14 mouse cellular contexts compared by ENCODE assay signal in the genomic region with DNA sequence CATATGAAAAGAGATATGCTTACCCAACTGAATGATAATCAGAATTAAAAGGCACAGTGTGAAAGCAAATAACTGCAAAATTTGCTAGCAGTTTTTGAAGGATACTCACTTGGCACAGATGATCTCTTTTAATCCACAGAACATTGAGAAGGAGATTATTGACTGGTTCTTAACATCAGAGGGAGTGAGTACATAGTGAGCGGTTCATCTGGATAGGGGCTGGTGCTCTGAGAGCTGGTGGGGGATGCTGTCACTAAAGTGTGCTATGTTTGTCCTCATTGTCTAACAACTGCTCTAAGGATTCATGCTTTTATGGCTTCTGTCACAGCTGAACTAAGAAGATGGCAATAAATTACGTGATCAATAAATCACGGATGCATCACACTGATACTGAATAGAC.
"Had no signal": no experiment of that assay in that cellular context is flagged by ENCODE, and none has a peak within 500 bp of the region (broad histone marks: within the 10 kb centered on the region; RNA-seq: fewer than 3 reads in every experiment).

No protein-coding gene starts in this region.

- H3K4me3 ChIP-seq: intestine, embryonic 15.5 days; kidney, embryonic 15.5 days; left cerebral cortex, adult 2 months; liver, embryonic 13.5 days had no signal

- H3K4me2 ChIP-seq: intestine, embryonic 15.5 days; kidney, embryonic 15.5 days; liver, embryonic 13.5 days had no signal

- H3K27me3 ChIP-seq: intestine, embryonic 15.5 days; kidney, embryonic 15.5 days; liver, embryonic 13.5 days had no signal

- H3K4me1 ChIP-seq: intestine, embryonic 15.5 days; kidney, embryonic 15.5 days; liver, embryonic 13.5 days had no signal

- H3K9me3 ChIP-seq: intestine, embryonic 15.5 days; kidney, embryonic 15.5 days; liver, embryonic 13.5 days had no signal

- H3K27ac ChIP-seq: intestine, embryonic 15.5 days; kidney, embryonic 15.5 days; left cerebral cortex, adult 2 months; liver, embryonic 13.5 days had no signal

- H3K36me3 ChIP-seq: intestine, embryonic 15.5 days; kidney, embryonic 15.5 days; liver, embryonic 13.5 days had no signal

- DNase-seq: kidney, adult 11 months; kidney, adult 8-10 months; kidney, postnatal 10 days; kidney, postnatal 36 days; layer of hippocampus, postnatal 36 days; liver, embryonic 13.5 days; lung, adult 2 months; lung, postnatal 14 days; lung, postnatal 4 days; thymus, adult 18-20 months; thymus, postnatal 36 days had no signal

- H3K9ac ChIP-seq: intestine, embryonic 15.5 days; kidney, embryonic 15.5 days; liver, embryonic 13.5 days had no signal

- ATAC-seq: intestine, embryonic 15.5 days had no signal
